Mouse (Mus musculus): ENCODE measurements around the gene Noxa1. TPM values are rescaled to one million over a fixed set of nuclear protein-coding genes. Genes with fewer than 3 reads are reported as not detected.

Noxa1 gene
- polyA plus RNA-seq, 1 experiment from 2014 or later, result 5.8 TPM

DNA sequence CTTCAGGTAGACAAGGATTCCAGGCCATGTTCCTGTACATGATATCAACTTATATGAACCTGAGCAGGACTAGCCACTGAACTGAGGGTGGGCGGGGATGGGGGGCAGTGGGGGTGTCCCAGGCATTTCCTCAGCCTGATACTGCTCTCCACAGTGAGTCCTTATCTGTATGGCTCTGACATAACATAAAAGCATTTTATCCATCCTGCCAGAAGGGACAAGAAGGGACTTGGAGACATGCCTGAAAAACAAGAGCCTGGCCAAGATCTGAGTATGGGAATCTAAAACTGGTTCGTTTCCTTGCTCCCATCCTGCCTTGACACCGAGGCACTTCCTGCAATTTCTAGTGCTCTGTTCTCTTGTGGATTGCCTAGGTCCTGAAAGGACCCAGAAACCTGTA is 11.1 kb upstream of the Noxa1 start:
- Histone ChIP-seq H3K27me3 (replicated peaks; ENCODE audit: control insufficient read depth, insufficient read depth, low read length) (no peaks in the 10 kb centered on the region), H3K4me2 (replicated peaks; ENCODE audit: low read depth) (no peak overlapping the region), H3K4me1 (replicated peaks; ENCODE audit: control insufficient read depth, insufficient read depth, low read length) (no peaks in the 10 kb centered on the region), H3K36me3 (ENCODE audit: control insufficient read depth, insufficient read depth) (no peaks in the 10 kb centered on the region), H3K9me3 (ENCODE audit: control insufficient read depth) (no peaks in the 10 kb centered on the region), H3K4me3 (ENCODE audit: low read depth, low read length) (no peak overlapping the region), H3K27ac (ENCODE audit: low read depth, low read length) (no peak overlapping the region), H3K9ac (ENCODE audit: low read depth, low read length) (no peak overlapping the region)
- no peak for ATAC-seq
- 60% methylated on average over 3 of the region's 3 CpGs for WGBS
- TF ChIP-seq CTCF (IDR thresholded peaks at IDR 0.05; ENCODE audit: low read depth), result no peak

DNA sequence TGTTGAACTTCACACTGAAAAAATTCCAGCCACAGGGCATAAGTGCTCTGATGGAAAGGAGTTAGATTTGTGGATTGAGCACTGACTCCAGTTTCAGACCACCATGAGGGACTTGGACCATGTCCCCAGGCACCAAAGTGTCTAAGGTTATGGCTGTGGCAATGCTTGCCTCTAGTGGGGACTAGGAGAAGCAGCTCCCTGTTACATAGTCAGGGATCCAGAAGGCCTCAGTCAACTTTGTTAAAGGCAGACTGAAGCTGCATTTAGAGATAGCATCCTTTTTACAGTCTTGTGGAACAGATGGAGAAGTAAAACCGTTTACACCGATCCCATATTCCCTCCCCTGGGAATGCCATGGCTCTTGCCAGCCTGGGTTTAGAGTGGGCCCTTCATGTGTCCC is 9.2 kb upstream of the Noxa1 start:
- no peak for ATAC-seq
- no peaks in the 10 kb centered on the region for H3K4me1 ChIP-seq (replicated peaks; ENCODE audit: control insufficient read depth, insufficient read depth, low read length)
- no peaks in the 10 kb centered on the region for H3K36me3 ChIP-seq (ENCODE audit: control insufficient read depth, insufficient read depth)
- no peaks in the 10 kb centered on the region for H3K27me3 ChIP-seq (replicated peaks; ENCODE audit: control insufficient read depth, insufficient read depth, low read length)
- H3K4me2 ChIP-seq (replicated peaks; ENCODE audit: low read depth), result no peak overlapping the region
- H3K9ac ChIP-seq (ENCODE audit: low read depth, low read length), result no peak overlapping the region
- H3K9me3 ChIP-seq (ENCODE audit: control insufficient read depth), result no peaks in the 10 kb centered on the region
- WGBS, result 85% methylated on average over 2 of the region's 2 CpGs
- no peak overlapping the region for H3K27ac ChIP-seq (ENCODE audit: low read depth, low read length)
- TF ChIP-seq CTCF (IDR thresholded peaks at IDR 0.05; ENCODE audit: low read depth), result no peak
- no peak overlapping the region for H3K4me3 ChIP-seq (ENCODE audit: low read depth, low read length)

DNA sequence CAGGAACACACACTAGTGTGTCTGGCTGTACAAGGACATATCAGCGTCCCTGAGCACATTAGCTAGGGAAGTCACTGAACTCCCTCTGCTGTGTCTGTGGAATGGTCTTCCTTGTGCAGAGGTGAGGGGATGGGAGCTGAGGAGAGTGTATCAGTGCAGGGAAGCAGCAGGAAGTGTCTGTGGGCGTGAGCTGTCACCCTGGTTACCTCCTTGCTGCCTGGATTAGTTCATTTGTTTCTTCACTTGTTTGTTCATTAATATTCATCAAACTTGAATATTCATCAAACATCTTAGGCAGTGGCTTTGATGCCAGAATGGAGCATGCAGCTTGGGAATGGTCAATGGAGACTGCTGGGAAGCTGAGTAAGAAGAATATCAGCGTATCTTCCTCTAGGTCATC is 4.8 kb upstream of the Noxa1 start:
- 83% methylated on average over 3 of the region's 3 CpGs for WGBS
- no peak overlapping the region for H3K27ac ChIP-seq (ENCODE audit: low read depth, low read length)
- TF ChIP-seq CTCF (IDR thresholded peaks at IDR 0.05; ENCODE audit: low read depth), result no peak
- no peaks in the 10 kb centered on the region for H3K4me1 ChIP-seq (replicated peaks; ENCODE audit: control insufficient read depth, insufficient read depth, low read length)
- no peak overlapping the region for H3K4me3 ChIP-seq (ENCODE audit: low read depth, low read length)
- H3K4me2 ChIP-seq (replicated peaks; ENCODE audit: low read depth), result no peak overlapping the region
- H3K9ac ChIP-seq (ENCODE audit: low read depth, low read length), result no peak overlapping the region
- H3K9me3 ChIP-seq (ENCODE audit: control insufficient read depth), result no peaks in the 10 kb centered on the region
- no peaks in the 10 kb centered on the region for H3K27me3 ChIP-seq (replicated peaks; ENCODE audit: control insufficient read depth, insufficient read depth, low read length)
- no peaks in the 10 kb centered on the region for H3K36me3 ChIP-seq (ENCODE audit: control insufficient read depth, insufficient read depth)
- no peak for ATAC-seq

DNA sequence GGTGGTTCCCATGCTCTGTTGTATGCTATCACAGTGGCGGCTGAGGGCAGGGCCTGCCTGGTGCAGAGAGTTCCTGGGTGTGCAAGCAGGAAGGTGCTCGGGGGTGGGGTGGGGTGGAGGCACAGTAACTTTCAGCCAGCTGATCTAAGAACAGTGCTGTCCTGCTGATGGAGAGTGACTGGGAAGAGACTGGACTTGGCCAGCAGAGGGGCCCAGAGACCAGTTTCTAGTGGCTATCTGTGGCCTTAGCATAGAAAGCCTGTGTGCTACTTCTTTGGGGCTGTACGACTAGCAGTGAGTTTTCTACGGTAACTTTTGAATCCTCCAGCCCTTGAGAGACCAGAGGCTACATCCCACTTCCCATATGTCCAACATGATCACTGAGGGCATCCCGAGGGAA is 4.0 kb upstream of the Noxa1 start:
- 55% methylated on average over 5 of the region's 5 CpGs for WGBS
- H3K4me2 ChIP-seq (replicated peaks; ENCODE audit: low read depth), result no peak overlapping the region
- H3K9ac ChIP-seq (ENCODE audit: low read depth, low read length), result no peak overlapping the region
- no peaks in the 10 kb centered on the region for H3K36me3 ChIP-seq (ENCODE audit: control insufficient read depth, insufficient read depth)
- H3K27ac ChIP-seq (ENCODE audit: low read depth, low read length), result no peak overlapping the region
- no peaks in the 10 kb centered on the region for H3K4me1 ChIP-seq (replicated peaks; ENCODE audit: control insufficient read depth, insufficient read depth, low read length)
- ATAC-seq, result peak; percentile 21; the same call in 1 of the 2 replicates
- H3K9me3 ChIP-seq (ENCODE audit: control insufficient read depth), result no peaks in the 10 kb centered on the region
- H3K27me3 ChIP-seq (replicated peaks; ENCODE audit: control insufficient read depth, insufficient read depth, low read length), result no peaks in the 10 kb centered on the region
- TF ChIP-seq CTCF (IDR thresholded peaks at IDR 0.05; ENCODE audit: low read depth), result peak; percentile 74
- H3K4me3 ChIP-seq (ENCODE audit: low read depth, low read length), result no peak overlapping the region

DNA sequence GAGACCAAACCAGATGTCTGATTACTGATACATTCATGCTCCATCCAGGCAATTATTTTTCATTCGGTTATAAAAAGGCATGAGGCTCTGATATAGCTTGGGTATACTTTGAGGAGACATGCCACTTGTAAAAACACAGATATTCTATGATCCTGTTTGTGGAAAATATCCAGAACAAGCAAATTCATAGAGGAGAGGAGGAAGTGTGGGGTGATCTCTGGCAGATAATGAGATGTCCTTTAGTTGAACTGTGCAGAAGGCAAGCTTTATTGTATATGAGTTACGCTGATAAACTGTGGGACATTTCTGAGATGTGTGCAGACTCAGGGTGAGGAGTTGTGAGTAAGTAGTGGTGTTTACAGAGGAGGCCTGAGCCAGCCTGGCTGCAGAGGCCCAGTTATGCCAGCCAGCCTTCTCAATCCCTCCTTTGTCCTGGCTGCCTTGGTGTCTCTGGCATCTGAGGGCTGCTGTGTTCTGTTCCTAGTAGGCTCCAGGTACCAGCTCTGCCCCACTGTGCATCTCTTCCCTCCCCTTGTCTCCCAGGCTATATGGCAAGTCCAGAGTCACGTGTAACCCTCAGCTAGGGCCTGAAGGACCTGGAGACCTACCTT is 3.2 kb upstream of the Noxa1 start:
- no peaks in the 10 kb centered on the region for H3K36me3 ChIP-seq (ENCODE audit: control insufficient read depth, insufficient read depth)
- no peaks in the 10 kb centered on the region for H3K4me1 ChIP-seq (replicated peaks; ENCODE audit: control insufficient read depth, insufficient read depth, low read length)
- H3K4me3 ChIP-seq (ENCODE audit: low read depth, low read length), result no peak overlapping the region
- H3K27me3 ChIP-seq (replicated peaks; ENCODE audit: control insufficient read depth, insufficient read depth, low read length), result no peaks in the 10 kb centered on the region
- no peak overlapping the region for H3K27ac ChIP-seq (ENCODE audit: low read depth, low read length)
- no peak overlapping the region for H3K9ac ChIP-seq (ENCODE audit: low read depth, low read length)
- no peaks in the 10 kb centered on the region for H3K9me3 ChIP-seq (ENCODE audit: control insufficient read depth)
- no peak for TF ChIP-seq CTCF (IDR thresholded peaks at IDR 0.05; ENCODE audit: low read depth)
- no peak for ATAC-seq
- 52% methylated on average over 3 of the region's 3 CpGs for WGBS
- H3K4me2 ChIP-seq (replicated peaks; ENCODE audit: low read depth), result no peak overlapping the region

DNA sequence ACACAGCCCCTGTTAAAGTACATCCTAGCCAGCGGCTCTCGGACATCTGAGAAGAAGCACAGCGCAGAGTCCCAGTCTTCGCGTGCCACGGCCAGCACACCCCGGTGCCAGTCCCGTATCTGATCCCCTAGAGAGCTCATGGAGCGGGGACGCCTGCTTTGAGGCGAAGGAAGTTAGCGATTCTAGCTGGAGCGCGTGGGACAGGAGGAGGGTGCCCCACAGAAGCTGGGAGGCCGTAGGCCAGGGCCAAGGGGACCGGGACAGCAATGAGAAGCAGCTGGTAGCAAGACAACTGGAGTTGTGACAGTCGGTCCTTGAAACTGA is 202 bp downstream of the Noxa1 start:
- ATAC-seq, result peak; percentile 18; the same call in 1 of the 2 replicates
- peak overlapping the region; percentile 71 for H3K4me2 ChIP-seq (replicated peaks; ENCODE audit: low read depth)
- H3K9ac ChIP-seq (ENCODE audit: low read depth, low read length), result no peak overlapping the region
- peak overlapping the region; percentile 33 for H3K4me3 ChIP-seq (ENCODE audit: low read depth, low read length)
- no peaks in the 10 kb centered on the region for H3K27me3 ChIP-seq (replicated peaks; ENCODE audit: control insufficient read depth, insufficient read depth, low read length)
- no peaks in the 10 kb centered on the region for H3K4me1 ChIP-seq (replicated peaks; ENCODE audit: control insufficient read depth, insufficient read depth, low read length)
- no peaks in the 10 kb centered on the region for H3K9me3 ChIP-seq (ENCODE audit: control insufficient read depth)
- whole genome bisulfite sequencing, result 39% methylated on average over 17 of the region's 17 CpGs
- no peak for TF ChIP-seq CTCF (IDR thresholded peaks at IDR 0.05; ENCODE audit: low read depth)
- no peaks in the 10 kb centered on the region for H3K36me3 ChIP-seq (ENCODE audit: control insufficient read depth, insufficient read depth)
- peak overlapping the region; percentile 46; the same call in 1 of the 2 replicates for H3K27ac ChIP-seq (ENCODE audit: low read depth, low read length)

DNA sequence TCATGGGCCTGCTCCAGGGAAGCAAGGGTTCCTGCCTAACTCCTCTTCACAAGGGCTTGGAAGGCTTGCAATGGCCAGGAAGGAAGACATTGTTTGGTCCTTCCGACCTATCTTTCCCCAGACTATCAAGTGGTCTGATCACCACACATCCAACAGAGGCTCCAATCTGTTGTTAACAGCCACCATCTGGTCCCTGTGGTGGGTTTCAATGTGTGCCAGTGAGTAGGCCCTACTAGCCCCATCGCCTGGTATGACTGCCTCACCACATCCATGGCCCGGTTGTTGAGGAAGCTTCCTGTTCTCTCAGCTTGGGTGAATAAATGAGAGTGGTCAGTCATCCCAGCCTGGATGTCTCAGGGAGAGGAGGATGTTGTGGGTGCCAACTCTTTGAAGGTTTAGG is 6.3 kb downstream of the Noxa1 start:
- no peaks in the 10 kb centered on the region for H3K4me1 ChIP-seq (replicated peaks; ENCODE audit: control insufficient read depth, insufficient read depth, low read length)
- no peaks in the 10 kb centered on the region for H3K27me3 ChIP-seq (replicated peaks; ENCODE audit: control insufficient read depth, insufficient read depth, low read length)
- H3K4me2 ChIP-seq (replicated peaks; ENCODE audit: low read depth), result no peak overlapping the region
- H3K4me3 ChIP-seq (ENCODE audit: low read depth, low read length), result no peak overlapping the region
- no peak overlapping the region for H3K27ac ChIP-seq (ENCODE audit: low read depth, low read length)
- H3K9me3 ChIP-seq (ENCODE audit: control insufficient read depth), result no peaks in the 10 kb centered on the region
- no peak overlapping the region for H3K9ac ChIP-seq (ENCODE audit: low read depth, low read length)
- TF ChIP-seq CTCF (IDR thresholded peaks at IDR 0.05; ENCODE audit: low read depth), result no peak
- ATAC-seq, result no peak
- WGBS, result 86% methylated on average over 3 of the region's 3 CpGs
- H3K36me3 ChIP-seq (ENCODE audit: control insufficient read depth, insufficient read depth), result no peaks in the 10 kb centered on the region; the same call in 1 of the 2 replicates
